Mouse (Mus musculus) embryonic fibroblast, embryonic 13.5 days (primary cell): Measurements from ENCODE around the gene Nrsn2.

Experiments
- CTCF ChIP-seq: IDR thresholded peaks from 2 replicates; pipeline ENCODE4 v1.5.1; 2011; ENCODE audit warnings: mild to moderate bottlenecking, control low read depth, low read length, moderate library complexity, borderline replicate concordance; ENCODE audit not compliant: insufficient read depth
- POLR2A ChIP-seq: IDR thresholded peaks from 2 replicates; pipeline ENCODE4 v1.6.1; 2011; ENCODE audit warnings: low read depth, mild to moderate bottlenecking, control low read depth, low read length, moderate library complexity

DNA sequence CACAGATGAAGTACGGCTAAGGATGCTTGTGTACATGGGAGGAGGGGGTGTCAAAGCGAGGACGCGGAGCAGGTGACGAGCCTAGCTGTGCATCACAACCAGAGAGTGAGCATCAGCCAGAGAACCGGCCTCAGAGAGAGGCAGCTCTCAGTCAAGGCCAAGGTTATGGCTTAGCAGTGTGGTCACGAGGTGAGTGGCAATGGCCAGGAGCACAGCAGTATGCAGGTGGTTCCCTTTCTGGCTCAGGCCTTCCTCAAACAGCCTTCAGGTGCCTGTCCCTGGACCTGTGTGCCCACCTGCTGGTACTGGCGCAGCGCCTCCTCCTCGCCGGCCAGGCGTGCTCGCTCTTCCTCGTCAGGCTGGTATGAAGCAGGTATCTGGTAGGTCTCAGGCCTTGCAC is 52.5 kb downstream of the Nrsn2 start:
- TF ChIP-seq POLR2A = no peak
- no peak for TF ChIP-seq CTCF
